Mouse (Mus musculus) granulocyte monocyte progenitor cell, adult 5-6 weeks (primary cell): ENCODE results near the gene Fignl1. TPM values are rescaled to one million over a fixed set of nuclear protein-coding genes. Genes with fewer than 3 reads are reported as not detected.
A peak's percentile ranks its signal among the peaks of the same experiment; 100 is the strongest.

Source experiments
- ATAC-seq: replicated peaks from 2 replicates; pipeline ENCODE4 v1.8.0; 2016; ENCODE audit warnings: mild to moderate bottlenecking, moderate TSS enrichment, inconsistent platforms; ENCODE audit not compliant: poor library complexity, severe bottlenecking
- total RNA-seq, 2 experiments: library from RNA; stranded (forward) in 1 of 2; stranded (reverse) in 1 of 2; fragments of 200-712, 200-1000 nt in 1 of 2; fragments of >200 nt in 1 of 2; fragmentation: Nextera tagmentation in 1 of 2; gene quantifications; 2 replicates each; pipeline ENCODE4 v1.2.3; 2014 to 2017

Fignl1 gene
- total RNA-seq, 2 experiments from 2014 or later = 43.8 to 100 TPM

DNA sequence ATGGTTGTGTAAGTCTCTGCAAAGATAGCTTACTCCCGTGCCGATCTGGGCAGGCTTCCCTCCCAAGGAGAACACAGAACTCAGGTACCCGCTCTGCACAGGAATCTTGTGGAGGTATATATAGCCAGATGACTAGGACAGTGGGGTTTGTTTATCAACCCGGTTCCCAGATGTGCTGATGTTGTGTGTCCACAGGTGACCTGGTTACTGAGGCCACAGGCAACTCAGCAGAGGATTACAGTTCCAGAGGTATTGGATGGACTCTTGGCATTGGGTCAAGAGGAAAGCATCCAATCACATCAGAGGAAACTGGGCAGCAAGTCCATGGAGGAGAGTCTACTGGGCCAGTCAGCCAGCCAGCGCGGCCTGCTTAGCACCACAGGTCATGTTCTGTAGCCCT is 10.0 kb upstream of the Fignl1 start:
- ATAC-seq = no peak

DNA sequence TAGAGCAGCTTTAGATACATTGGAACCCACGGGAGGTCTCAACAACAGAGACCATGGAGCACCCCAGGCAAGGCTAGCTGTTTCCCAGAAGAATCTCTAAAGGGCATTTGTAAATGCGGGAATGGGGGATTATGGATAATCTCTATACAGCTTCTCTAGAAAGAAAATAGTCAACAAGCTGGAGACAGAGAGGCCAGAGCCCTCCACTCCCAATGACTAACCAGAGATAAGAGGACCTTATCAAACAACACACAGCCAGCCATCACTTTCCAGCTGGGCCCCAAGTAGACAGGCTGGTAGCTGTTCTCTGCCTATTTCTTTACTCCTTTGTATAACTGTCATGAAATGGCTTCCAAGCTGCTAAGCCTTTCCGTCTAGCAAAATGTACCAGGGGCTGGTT is 7.0 kb upstream of the Fignl1 start:
- ATAC-seq = no peak

DNA sequence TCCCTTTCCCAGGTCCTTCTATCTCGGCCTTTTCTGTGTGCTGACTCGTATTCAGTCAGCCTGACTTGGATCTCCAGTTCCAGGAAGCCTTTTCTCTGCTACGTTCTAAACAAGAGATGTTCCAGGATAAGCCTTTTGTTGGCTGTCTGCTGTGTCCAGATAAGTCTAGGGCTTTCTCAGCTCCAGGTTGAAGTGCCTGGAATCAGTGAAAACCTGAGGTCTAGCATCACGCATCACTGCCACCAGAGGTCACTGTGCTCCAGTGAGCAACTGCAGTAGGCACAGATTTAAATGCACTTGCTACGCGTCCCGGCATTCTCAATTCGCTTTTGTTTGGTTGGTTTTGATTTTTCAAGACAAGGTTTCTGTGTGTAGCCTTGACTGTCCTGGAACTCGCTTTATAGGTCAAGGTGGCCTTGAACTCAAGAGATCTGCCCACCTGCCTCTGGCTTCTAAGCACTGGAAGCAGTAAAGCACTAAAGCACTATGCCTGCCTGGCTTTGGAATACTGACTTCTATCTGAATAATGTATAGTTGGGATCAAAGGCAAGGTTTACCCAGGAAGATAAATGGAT is 3.2 kb upstream of the Fignl1 start:
- ATAC-seq = peak; percentile 61

DNA sequence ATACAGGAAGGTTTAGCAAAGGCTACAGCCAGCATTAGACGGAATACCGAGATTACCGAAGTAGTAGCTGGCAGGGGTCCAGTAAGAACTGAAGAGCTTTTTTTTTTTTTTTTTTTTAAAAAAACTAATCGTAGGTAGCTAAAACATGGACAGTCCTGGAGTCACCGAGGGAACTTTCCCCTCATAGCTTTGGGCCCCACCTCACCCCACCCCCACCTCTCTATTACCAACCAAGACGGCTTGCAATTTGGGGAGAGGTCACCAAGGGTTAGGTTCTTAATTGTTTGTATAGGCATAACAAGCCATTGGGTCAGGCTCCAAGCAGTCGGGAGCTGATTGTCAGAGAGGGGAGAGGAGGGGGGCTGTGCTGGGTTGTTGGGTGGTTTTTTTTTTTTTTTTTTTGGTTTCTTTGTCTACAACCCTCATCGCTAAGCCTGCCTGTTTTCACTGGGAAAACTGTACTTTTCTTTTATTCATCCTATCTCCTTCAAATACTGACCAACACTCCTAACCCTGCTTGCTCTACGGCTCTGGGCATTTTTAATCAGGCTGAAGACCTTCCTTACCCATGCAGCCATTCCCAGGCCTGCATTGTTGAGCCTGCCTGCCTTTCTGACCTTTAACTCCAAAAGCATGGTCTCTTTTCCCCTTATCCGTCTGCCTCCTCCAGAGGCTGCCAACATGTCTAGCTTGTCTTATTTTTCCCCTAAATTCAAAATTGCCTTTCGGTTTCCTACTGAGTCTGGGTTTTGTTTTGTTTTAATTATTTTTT is 828 bp upstream of the Fignl1 start:
- no peak for ATAC-seq

DNA sequence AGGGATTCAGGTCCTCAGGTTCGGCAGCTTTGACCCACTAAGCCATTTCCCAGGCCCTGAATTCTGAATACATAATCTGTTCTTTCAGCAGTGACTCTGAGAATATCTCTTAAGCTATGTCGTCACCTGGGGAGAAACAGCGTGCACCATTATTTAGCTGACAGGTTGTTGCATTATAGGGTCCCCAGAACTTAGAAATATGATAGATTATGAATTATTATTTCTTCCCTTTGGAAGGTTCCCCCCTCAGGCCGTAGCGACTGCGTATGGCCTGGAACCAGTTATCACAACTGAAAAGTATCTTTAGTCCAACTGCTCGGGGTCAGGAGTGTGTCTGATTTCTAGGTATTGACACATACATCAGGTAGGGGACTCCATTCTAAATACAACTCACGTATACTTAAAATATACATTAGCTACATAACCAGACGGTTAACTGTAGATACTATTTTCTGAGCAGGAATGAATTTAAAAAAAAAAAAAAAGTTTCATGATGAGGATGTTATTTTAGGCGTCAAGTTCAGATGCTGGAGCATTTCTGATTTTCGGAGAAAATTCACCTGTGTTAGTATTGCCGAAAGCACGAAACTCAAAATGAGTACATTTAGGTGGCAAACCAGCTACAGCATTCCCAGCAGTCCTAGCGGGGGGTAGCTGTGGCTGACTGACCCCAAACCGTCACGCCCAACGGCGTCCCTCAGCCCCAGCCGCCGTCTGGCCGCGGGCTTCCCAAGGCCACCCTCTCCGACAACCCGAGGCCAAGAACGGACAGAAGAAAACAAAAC is 535 bp downstream of the Fignl1 start:
- ATAC-seq = no peak

DNA sequence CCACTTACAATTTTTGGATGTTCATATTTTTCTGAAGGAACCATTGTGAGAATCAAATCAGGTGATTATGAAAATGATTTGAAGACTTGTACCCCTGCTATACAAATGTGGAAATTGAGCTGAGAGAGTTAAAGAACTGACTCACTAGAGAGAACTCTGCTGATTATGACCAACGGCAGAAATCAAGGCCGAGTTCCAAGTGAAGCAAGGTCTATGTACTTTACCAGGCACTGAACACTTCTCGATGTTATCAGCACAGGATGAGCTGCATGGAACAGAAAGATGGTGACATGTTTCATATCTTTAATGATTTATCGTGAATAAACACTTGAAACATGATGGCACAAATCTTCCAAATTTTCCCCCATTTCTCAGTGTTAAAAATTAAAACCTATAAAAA is 2.8 kb downstream of the Fignl1 start:
- no peak for ATAC-seq

DNA sequence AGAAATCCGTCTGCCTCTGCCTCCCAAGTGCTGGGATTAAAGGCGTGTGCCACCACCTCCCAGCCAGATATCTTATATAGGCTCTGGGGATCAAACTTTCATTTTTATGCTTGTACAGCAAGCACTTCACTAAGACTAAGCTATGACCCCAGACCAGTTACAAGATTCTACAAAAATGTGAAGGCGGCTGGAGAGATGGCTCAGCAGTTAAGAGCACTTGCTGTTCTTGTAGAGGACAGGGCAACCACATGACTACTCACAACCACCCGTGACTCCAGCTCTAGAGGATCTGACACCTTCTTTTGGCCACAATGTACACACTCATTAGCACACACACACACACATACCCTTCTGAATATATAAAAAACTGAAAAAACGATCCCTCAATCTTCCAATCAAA is 4.3 kb downstream of the Fignl1 start:
- ATAC-seq = no peak

DNA sequence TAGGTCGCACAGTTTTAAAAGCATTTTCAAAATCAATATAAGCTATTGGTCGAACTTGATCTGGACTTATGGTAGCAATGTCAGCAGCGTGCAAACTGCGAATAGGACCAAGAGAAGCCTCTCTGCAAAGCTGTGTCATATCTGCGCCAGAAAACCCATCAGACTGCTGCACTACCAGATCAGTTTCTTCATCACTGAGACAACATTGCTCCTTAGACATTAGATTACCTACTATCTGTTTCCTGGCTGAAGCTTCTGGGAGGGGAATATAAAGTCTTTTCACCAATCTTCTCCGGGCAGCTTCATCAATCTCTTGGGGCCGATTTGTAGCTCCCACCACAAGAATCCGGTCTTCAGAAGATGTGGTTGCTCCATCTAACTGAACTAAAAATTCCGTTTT is 7.7 kb downstream of the Fignl1 start:
- no peak for ATAC-seq

DNA sequence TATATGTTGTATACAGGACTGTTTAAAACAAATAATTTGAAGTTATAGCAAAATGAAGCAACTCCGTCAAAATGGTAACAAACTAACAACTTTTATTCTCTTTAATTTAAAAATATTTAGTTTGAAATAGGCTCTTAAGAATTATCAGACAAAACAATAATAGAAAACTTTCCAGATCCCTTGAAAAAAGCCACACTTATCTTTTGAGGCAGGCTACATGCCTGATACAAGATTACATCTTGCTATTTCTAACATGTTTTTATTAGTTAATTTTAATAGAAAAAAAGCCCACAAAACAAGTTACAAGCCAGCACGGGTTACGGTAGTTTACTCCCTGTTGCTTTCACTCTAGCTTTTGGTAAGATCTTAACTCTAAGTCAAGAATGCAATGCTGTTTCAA is 8.5 kb downstream of the Fignl1 start:
- ATAC-seq = no peak

DNA sequence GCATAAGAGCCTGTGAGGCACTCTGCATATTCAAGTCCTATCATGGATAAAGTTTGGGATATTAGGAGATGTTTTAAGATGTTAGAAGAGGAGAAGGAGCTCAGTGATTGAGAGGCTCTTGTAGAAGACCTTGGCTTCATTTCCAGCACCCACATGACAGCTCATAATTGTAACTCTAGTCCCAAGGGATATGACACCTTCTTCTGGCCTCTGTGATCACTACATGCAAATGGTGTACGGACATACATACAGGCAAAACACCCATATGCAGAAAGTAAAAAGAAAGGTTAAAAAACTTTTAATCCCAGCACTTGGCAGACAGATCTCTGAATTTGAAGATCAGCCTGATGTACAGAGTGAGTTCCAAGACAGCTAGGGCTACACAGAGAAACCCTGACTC is 10.1 kb downstream of the Fignl1 start:
- no peak for ATAC-seq

DNA sequence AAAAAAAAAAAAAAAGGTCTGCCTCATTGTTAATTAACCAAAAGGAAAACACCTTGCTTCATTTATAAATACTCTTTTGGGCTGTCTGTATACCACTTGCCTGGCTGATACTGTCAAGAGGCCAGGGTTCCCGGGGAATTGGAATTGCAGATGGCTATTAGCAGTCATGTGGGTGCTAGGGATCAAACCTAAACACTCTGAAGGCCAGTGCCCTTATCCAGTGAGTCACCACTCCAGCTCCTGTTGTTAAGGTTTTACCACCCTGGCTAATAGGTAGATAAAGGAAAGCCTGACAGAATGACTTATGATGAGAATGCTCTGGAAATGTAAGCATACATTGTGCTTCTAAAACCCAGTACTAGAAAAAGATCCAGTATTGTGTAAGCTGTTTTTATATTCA is 14.1 kb downstream of the Fignl1 start:
- no peak for ATAC-seq

DNA sequence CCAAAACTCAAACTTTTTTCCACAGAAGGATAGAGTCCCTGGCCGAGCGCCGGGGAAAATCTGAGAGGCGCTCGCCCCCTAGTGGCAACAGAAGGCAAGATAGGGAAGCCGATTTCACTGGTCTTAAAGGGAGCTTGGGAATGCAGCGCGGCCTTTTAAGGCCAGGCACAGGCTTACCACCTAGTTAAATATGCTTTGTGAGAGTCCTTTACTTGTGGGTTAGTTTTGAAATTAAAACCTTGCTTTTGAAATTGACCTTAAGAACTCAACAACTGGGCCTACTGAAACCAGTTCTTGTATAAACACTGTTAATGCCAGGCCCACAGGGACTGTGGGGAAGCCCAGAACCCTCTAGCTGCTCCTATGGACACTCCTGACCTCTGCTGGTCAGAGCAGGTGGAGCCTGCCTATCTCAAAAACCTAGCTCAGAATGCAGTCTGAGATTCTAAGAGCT is 20.2 kb downstream of the Fignl1 start:
- ATAC-seq = peak; percentile 79

DNA sequence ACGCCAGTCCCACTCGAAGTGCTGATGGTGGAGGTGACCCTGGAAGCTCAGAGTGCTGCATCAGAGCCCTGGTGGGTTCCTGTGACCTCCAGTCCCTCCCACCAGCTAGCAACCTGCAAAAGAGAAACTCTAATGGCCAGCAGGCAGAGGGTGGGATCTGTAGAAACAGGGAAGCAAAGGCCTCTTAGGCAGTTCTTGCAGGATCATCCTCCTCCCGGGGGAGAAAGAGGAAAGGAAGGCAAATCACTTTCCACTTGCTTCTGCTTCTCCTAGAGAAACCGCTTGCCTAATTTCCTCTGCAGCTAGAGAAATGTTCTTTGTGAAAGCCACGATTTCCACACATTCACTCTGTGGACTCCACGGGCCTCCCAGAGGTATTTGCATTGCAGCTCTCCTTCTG is 23.3 kb downstream of the Fignl1 start:
- ATAC-seq = peak; percentile 58

DNA sequence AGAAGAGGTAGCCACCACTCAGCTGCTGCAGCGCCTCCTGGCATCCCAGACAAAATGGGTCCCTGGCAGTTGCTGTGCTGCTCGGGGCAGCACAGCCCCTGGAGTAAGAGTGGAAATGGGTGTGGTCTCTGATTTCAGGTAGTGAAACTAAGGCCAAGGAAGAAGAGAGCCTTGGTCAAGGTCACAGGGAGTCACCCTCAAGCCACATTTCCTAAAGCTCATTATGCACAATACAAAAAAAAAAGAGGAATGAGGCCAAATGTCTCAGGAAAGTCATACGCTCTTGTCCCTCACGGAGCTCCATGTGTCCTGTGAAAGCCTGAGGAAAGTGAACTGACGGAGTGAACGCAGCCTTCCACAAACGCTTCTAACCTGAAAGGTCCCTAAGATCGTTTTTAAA is 27.0 kb downstream of the Fignl1 start:
- ATAC-seq = peak; percentile 68

DNA sequence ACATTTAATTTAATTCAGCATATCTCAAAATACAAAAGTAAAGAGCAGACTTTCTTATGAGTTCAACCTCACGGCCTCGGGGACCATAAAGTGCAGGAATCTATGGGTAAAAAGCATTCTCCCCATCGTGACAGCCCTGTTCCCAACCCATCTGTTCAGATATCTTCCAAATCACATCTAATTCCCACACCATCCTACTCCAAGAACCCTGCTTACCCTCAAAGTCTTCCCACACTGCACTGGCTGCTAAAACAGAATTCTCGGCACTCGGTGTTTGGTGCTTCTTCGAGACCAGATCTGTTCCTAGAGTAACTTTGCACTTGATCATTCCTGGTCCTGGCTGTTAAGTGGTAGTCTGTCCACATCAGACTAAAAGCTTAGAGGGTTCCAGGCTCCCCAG is 30.4 kb downstream of the Fignl1 start:
- ATAC-seq = no peak

DNA sequence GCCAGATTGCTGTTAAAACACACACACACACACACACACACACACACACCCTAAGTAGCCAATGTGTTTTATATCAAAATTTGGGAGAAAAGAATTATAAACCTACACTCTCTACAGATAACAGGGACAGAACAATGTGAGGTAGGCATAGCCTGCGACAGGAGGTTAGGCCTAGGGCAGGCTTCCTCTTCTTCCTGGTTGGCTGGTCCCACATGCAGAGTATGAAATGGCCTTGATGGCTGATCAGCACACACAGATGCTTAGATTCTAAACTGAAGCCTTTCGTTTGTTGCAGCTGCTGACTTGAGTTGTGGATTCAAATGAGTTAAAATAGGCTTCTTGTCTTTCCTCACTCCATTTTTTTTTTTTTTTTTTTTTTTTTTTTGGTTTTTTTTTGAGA is 31.0 kb downstream of the Fignl1 start:
- ATAC-seq = no peak

DNA sequence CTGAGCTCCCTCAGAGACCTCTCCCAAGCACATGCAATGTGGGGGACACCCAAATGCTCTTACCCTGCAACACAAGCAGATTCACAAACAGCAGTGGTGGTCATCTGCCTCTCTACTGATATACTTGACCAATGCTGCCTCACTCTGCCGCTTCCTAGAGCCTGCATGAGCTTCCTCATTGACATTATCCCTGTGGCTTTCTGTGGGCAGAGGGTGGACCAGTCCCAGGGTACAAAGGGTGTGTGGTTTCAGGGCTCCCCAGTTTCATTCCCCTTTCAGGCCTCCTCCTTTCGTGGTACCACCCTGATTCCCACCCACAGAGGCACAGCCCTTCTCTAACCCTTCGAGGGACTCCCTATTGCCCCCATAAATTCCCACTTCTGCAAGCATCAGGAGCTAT is 31.5 kb downstream of the Fignl1 start:
- peak; percentile 49 for ATAC-seq

DNA sequence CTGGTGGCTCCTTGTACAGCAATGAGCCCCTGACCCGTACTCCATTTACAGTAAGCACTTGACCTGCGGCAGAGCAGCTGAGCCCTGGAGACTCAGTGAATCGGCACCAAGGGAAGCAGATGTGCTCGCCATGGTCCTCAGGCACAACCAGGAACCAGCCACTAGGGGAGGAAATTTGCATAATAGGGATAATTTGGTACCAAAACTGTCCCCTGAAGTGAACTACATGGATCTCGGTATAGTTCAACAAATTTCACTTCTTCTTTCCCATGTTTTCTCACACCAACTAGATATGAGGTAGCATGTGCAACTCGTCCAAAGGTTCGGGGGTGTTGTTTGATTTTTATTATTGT is 32.0 kb downstream of the Fignl1 start:
- ATAC-seq = peak; percentile 50

DNA sequence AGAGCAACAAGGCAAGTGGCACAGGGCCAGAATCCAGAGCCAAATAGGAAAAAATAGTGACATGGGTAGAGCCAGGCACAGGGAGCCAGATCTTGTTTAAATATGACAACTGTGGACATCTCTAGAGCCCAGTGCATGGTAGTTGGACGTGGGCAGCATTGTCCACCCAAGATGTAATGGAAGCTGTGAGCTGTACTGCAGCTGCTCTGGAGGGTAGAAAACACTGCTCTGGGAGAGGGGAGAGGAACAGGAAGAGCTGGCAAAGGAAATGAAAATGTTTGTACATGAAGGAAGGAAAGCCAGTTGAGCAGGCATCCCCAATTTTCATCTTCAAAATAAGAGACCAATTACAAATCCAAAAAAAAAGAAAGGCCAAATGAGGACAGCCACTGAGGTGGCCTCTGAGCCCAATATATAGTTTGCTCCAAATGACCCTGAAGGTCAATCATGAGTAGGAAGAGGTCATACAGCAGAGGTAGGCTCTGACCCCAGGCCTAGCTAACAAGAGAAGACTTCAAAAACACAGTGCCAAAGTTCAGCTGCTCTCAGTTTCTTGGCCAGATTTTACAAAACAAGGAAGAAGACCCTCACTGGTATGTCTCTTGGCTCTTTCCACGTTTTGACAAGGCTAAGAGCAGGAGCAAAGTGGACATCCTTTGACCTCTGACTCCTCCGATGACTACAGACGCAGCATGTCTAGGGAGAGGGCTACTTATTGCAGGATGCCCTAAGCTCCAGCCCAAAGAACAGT is 32.5 kb downstream of the Fignl1 start:
- ATAC-seq = no peak

DNA sequence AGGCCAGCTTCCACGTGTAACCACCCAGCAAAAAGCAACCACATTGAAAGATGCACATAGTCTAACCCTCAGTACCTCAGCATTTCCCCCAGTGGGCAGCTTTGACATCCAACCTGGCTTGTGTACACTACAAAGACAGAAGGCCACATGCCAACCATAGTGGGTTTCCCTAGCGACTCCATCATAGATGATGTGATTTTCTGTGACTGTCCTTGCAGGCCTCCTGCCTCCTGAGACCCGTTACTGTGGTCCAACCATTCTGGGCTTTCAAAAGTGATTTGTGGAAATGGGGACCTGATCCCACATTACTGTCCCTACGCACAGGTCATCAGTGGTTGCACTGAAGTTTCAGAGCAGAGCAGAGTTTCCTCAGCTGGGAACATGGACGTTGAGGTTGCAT is 33.9 kb downstream of the Fignl1 start:
- ATAC-seq = no peak

DNA sequence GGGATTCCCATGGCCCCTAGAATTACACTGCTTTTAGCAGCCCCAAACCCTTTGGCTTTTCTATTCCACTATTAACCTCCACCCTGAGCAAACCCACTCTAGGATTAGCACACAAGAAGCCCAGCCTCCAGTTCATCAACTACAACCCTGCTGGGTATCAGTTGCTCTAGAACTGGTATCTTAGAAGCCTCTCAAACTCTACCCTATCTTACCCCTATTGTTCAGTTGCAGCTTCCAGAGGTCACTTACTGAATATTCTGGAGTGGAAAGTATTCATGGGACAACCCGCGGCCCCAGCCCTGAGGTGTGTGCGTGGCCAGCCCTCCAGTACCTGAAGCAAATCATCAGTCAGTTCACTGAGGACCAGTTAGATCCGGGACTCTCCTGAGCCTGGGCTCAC is 34.4 kb downstream of the Fignl1 start:
- no peak for ATAC-seq
